Mouse (Mus musculus) Patski (cell line): ENCODE results near the gene Smc6. TPM values are rescaled to one million over a fixed set of nuclear protein-coding genes. Genes with fewer than 3 reads are reported as not detected.

Experiments
- ATAC-seq: fragments of 100-300 bp; one replicate; pipeline ENCODE4 v1.8.0; 2021
- CTCF ChIA-PET: fragments of 350-600 bp; sonication (Branson Sonifier 250); formaldehyde crosslinking; loops from one replicate; lab custom pipeline; 2022; ENCODE audit warnings: inconsistent platforms; lab: Charles Lee
- POLR2A ChIA-PET: fragments of 350-600 bp; sonication (Branson Sonifier 250); formaldehyde crosslinking; loops from one replicate; lab custom pipeline; 2022; ENCODE audit warnings: antibody characterized with exemption, inconsistent platforms; lab: Charles Lee
- DNase-seq: peaks from one replicate; pipeline ENCODE4 v3.0.0-alpha.2; 2011; ENCODE audit warnings: low read depth, low spot score
- H3K27me3 ChIP-seq: fragments of 371-371 bp; one replicate; pipeline ENCODE4 v1.5.1; 2021
- CTCF ChIP-seq: fragments of 100-300 bp; IDR thresholded peaks from one replicate; pipeline ENCODE4 v1.5.1; 2021
- in situ Hi-C: fragments of 300-500 bp; cut with MboI; formaldehyde crosslinking; loops from 3 replicates; pipeline ENCODE4 v1.11.1; 2018; ENCODE audit warnings: low pct_unique_long_range_greater_than_20kb, mixed read lengths
- polyA plus RNA-seq: library from polyadenylated mRNA; unstranded; gene quantifications from one replicate; pipeline ENCODE4 v1.2.3, GENCODE M21; 2021

The Smc6 gene
- polyA plus RNA-seq, 1 experiment from 2014 or later: 59.8 TPM

GRCm38 (mm10) chr12:11230267-11230666 lies 35.4 kb upstream of the Smc6 start:
- ChIA-PET CTCF (no interaction called here), POLR2A (no interaction called here)
- no peak for DNase-seq
- H3K27me3 ChIP-seq: peaks cover 9% of the 10 kb centered on the region
- no peak for TF ChIP-seq CTCF
- ATAC-seq: no peak
- in situ Hi-C loops: no loop called here

- TF ChIP-seq CTCF: no peak
- ChIA-PET CTCF (no interaction called here), POLR2A (no interaction called here)
- DNase-seq (no peak), ATAC-seq (no peak)
- peaks cover 6% of the 10 kb centered on the region for H3K27me3 ChIP-seq
- in situ Hi-C loops: no loop called here
Observed at GRCm38 (mm10) chr12:11235996-11236395, 29.7 kb upstream of the Smc6 start.

GRCm38 (mm10) chr12:11247460-11247859 lies 18.2 kb upstream of the Smc6 start:
- in situ Hi-C loops: no loop called here
- no peak for DNase-seq
- no peak for ATAC-seq
- H3K27me3 ChIP-seq: no peaks in the 10 kb centered on the region
- TF ChIP-seq CTCF: no peak
- CTCF ChIA-PET: no interaction called here
- POLR2A ChIA-PET: interaction anchor here (0.6 kb wide), 1 partner anchor 23 kb away, joined by 3 read pairs; no protein-coding TSS in a partner anchor

- no peak for TF ChIP-seq CTCF
- no peaks in the 10 kb centered on the region for H3K27me3 ChIP-seq
- ATAC-seq (no peak), DNase-seq (no peak)
- CTCF ChIA-PET: no interaction called here
- POLR2A ChIA-PET: interaction anchor here (0.7 kb wide), 2 partner anchors 38 to 47 kb away, joined by 3 read pairs; no protein-coding TSS in a partner anchor
- in situ Hi-C loops: no loop called here
Observed at GRCm38 (mm10) chr12:11250322-11250721, 15.4 kb upstream of the Smc6 start.

- ATAC-seq (no peak), DNase-seq (no peak)
- in situ Hi-C loops: no loop called here
- H3K27me3 ChIP-seq: no peaks in the 10 kb centered on the region
- ChIA-PET POLR2A (no interaction called here), CTCF (no interaction called here)
- no peak for TF ChIP-seq CTCF
Observed at GRCm38 (mm10) chr12:11264895-11265294, 791 bp upstream of the Smc6 start.

GRCm38 (mm10) chr12:11266282-11266985 lies 748 bp downstream of the Smc6 start:
- POLR2A ChIA-PET: interaction anchor here (1.4 kb wide), 1 partner anchor 17 kb away, joined by 3 read pairs; no protein-coding TSS in a partner anchor
- peak; percentile 48 for ATAC-seq
- no peak for DNase-seq
- CTCF ChIA-PET: interaction anchor here (0.9 to 2.3 kb wide), 4 partner anchors 10 to 70 kb away, joined by 3 to 11 read pairs (median 3); no protein-coding TSS in a partner anchor
- H3K27me3 ChIP-seq: no peaks in the 10 kb centered on the region
- TF ChIP-seq CTCF: no peak
- in situ Hi-C loops: no loop called here

GRCm38 (mm10) chr12:11267030-11267429 lies 1.3 kb downstream of the Smc6 start:
- POLR2A ChIA-PET: interaction anchor here (0.7 to 1.4 kb wide), 3 partner anchors 9 to 18 kb away, joined by 3 to 4 read pairs (median 3); no protein-coding TSS in a partner anchor
- no peak for ATAC-seq
- CTCF ChIA-PET: interaction anchor here (0.6 to 2.3 kb wide), 4 partner anchors 11 to 71 kb away, joined by 3 to 11 read pairs (median 3); no protein-coding TSS in a partner anchor
- DNase-seq: no peak
- TF ChIP-seq CTCF: no peak
- H3K27me3 ChIP-seq: no peaks in the 10 kb centered on the region
- in situ Hi-C loops: no loop called here

- CTCF ChIA-PET: interaction anchor here (1.6 kb wide), 1 partner anchor 16 kb away, joined by 3 read pairs; no protein-coding TSS in a partner anchor
Observed at GRCm38 (mm10) chr12:11272568-11272967, 6.9 kb downstream of the Smc6 start.

GRCm38 (mm10) chr12:11273185-11273584 lies 7.5 kb downstream of the Smc6 start:
- TF ChIP-seq CTCF: no peak
- ATAC-seq: peak; percentile 17
- in situ Hi-C loops: no loop called here
- ChIA-PET CTCF (interaction anchor here (1.1 to 1.6 kb wide), 2 partner anchors 9 to 17 kb away, joined by 3 read pairs; no protein-coding TSS in a partner anchor), POLR2A (no interaction called here)
- H3K27me3 ChIP-seq: no peaks in the 10 kb centered on the region
- DNase-seq: no peak

More at GRCm38 (mm10) chr12:11272568-11272967, 6.9 kb downstream of the Smc6 start:
- ATAC-seq: no peak
- in situ Hi-C loops: no loop called here
- POLR2A ChIA-PET: no interaction called here
- H3K27me3 ChIP-seq: no peaks in the 10 kb centered on the region
- TF ChIP-seq CTCF: no peak
- DNase-seq: no peak

GRCm38 (mm10) chr12:11276632-11277031 lies 10.9 kb downstream of the Smc6 start:
- H3K27me3 ChIP-seq: no peaks in the 10 kb centered on the region
- ATAC-seq: no peak
- no peak for DNase-seq
- POLR2A ChIA-PET: no interaction called here
- CTCF ChIA-PET: interaction anchor here (3.1 kb wide), 1 partner anchor 10 kb away, joined by 11 read pairs; no protein-coding TSS in a partner anchor
- in situ Hi-C loops: no loop called here
- TF ChIP-seq CTCF: no peak

- ATAC-seq: no peak
- ChIA-PET CTCF (interaction anchor here (3.1 kb wide), 1 partner anchor 10 kb away, joined by 11 read pairs; no protein-coding TSS in a partner anchor), POLR2A (interaction anchor here (0.9 kb wide), 1 partner anchor 10 kb away, joined by 4 read pairs; no protein-coding TSS in a partner anchor)
- no peaks in the 10 kb centered on the region for H3K27me3 ChIP-seq
- no peak for TF ChIP-seq CTCF
- in situ Hi-C loops: no loop called here
- DNase-seq: no peak
Observed at GRCm38 (mm10) chr12:11277207-11277606, 11.5 kb downstream of the Smc6 start.
